Mouse (Mus musculus): ENCODE measurements at regions not wholly inside any gene's neighbourhood (a gene's known extent, or its start where the extent isn't known, plus 50 kb on each side); places are given as distances from the start of the nearest gene placed in this dataset.
A peak's percentile ranks its signal among the peaks of the same experiment; 100 is the strongest.

DNA sequence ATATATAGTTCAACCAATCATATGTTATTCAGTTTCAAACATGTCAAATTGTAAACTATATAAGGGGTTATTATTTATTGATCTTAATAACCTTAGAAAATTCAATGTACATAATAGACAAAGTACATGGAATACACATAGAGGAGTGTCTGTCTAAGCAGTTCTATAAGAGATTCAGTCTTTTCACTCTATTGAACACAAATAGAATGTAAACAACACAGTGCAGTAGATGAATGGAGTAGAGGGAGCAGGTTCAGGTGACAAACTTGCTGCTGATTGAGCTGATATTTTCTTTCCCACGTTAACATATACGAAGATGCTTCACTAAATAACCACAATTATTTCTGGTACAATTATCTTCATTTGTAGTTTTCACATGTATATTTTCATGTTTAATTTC, 1098.6 kb upstream of the Foxg1 start:
- DNase-seq (ENCODE audit: low spot score), result no peak

GRCm38 (mm10) chr12:48284386-48284785, 1098.1 kb upstream of the Foxg1 start:
- no peak for DNase-seq (ENCODE audit: low spot score)

DNA sequence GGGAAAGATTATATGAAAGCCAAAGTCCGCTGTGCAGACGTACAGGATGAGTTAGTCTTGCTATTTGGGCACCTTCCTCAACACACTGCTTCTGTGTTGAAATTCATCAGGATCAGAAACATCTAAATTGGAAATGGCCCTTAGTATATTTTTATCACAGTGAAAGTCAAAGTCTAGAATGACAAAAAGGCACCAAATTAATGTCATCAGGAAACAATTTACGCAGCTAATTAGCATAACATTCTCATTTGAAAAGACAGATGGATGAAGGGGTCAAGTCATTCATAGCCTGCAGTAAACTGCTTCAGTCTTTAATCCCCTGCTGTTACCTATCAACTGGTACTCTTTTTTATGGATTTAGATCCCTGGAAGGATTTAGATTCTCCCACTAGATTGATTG, 1092.3 kb upstream of the Foxg1 start:
- DNase-seq (ENCODE audit: low spot score), result peak; percentile 29

Measured in embryo, embryonic 10.5 days (tissue).